Mouse (Mus musculus) E14TG2a.4 (cell line): Measurements from ENCODE around the gene Eaf2.

ENCODE experiments used
- CTCF ChIP-seq: conservative IDR thresholded peaks from 2 replicates; pipeline ENCODE4 v1.5.1; 2014; ENCODE audit warnings: low read length
- NANOG ChIP-seq: IDR thresholded peaks from 2 replicates; pipeline ENCODE4 v1.6.1; 2014; ENCODE audit warnings: borderline replicate concordance, low read length, mixed read lengths

- no peak for TF ChIP-seq CTCF
- no peak for TF ChIP-seq NANOG
These were observed 46.3 kb upstream of the Eaf2 start for GRCm38 (mm10) chr16:36921067-36921613.
